Mouse (Mus musculus) G1E-ER4 (cell line): ENCODE results near the gene Inpp5a. TPM values are rescaled to one million over a fixed set of nuclear protein-coding genes. Genes with fewer than 3 reads are reported as not detected.

Experiments used
- GATA1 ChIP-seq: IDR thresholded peaks from one replicate; pipeline ENCODE4 v1.8.0; 2012; ENCODE audit warnings: low read length, inconsistent platforms
- polyA plus RNA-seq: library from polyadenylated mRNA; stranded (reverse); fragments of >175 nt; gene quantifications from 2 replicates; pipeline ENCODE4 v1.2.3, GENCODE M21; 2012

Inpp5a gene
- polyA plus RNA-seq = not detected in 2 replicates

DNA sequence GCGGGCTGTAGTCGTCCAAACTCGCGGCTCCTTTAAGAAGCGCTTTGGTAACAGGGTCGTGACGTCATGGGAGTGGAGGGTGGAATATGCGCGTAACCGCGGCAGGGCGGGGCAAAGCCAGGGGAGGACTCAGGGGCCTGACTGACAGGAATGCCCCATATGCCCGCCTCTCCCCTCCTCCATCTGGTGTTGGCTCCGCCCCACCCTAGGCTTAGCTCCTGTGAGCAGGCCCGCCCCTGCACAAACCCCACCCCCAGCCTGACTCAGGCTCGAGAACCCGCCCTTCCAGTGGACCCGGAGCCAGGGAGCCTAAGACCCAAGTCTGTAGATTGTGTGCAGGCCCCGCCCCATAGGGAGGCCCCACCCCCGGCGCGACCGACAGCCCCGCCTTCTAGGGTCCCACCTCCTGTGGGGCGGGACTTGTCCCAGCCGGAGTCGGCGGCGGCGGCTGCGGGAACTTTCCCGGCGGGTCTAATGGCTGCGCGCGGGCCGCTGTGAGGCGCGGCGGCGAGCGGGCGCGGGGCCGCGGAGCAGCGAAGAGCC lies at the start of gene Inpp5a:
TSS of gene Inpp5a (plus strand) at position 440 of the 543 bp plus-strand sequence.
- no peak for TF ChIP-seq GATA1

- no peak for TF ChIP-seq GATA1
These were observed 49.7 kb upstream of the Inpp5a start for GRCm38 (mm10) chr7:139339184-139339583.

- no peak for TF ChIP-seq GATA1
These were observed 47.8 kb upstream of the Inpp5a start for GRCm38 (mm10) chr7:139341020-139341660.

DNA sequence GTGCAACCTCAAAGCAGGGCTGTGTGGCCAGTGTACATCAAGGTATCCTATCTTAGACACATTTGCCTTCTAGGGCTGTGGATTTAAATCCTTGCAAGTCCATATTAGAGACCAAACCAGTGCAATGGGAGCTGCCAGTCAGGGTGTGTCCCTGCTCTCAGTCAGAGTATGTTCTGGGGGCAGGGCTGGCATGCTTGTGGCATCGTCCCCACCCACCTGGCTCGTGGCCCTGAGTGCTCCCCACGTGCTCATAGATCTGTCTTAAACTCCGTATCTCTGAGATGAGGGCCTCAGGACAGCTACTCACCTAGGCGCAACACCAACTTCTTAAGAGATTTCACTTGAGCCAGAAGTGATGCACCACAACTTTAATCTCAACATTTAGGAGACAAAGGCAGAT lies 46.1 kb upstream of the Inpp5a start:
- no peak for TF ChIP-seq GATA1

- TF ChIP-seq GATA1 = no peak
These were observed 41.9 kb upstream of the Inpp5a start for GRCm38 (mm10) chr7:139347051-139347450.

DNA sequence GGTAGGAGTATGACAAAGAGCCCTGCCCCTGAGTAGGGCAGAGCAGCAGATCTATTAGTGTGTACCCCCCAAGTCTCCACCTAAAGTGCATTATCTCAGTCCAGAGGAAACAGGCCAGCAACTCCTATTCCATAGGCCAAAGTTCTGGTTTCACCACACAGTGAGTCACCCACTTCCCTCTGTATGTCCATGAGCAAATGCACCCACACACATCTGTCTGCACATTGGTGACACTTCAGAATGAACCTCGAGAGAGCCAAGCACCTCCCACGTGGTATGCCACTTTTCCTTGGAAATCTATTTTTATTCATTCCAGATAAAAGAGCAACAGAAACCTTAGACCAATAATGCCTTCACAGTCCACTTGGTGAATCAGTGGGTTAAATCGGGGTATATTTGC lies 38.3 kb upstream of the Inpp5a start:
- TF ChIP-seq GATA1 = no peak

- TF ChIP-seq GATA1 = no peak
These were observed 34.4 kb upstream of the Inpp5a start for GRCm38 (mm10) chr7:139354370-139355139.

DNA sequence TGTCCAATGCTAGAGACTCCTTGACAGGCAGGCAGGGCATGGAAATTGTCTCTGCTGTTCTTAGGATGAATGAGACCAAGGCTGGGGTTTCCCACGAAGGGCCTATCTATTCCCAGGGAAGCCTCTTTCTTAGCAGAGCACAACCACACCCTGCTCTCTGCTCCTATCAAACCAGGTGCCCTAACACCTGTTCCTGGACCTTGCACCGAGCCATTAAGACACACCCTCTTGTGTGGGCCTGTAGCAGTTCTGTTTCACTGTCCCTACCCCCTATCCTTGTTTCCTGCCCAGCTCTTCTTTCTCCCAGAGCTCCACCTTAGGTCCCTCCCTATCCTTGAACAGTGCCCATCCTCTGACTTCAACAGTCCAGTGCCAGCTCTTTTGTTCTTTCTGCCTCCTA lies 31.9 kb upstream of the Inpp5a start:
- TF ChIP-seq GATA1 = no peak

- TF ChIP-seq GATA1 = no peak
These were observed 29.0 kb upstream of the Inpp5a start for GRCm38 (mm10) chr7:139359906-139360305.

DNA sequence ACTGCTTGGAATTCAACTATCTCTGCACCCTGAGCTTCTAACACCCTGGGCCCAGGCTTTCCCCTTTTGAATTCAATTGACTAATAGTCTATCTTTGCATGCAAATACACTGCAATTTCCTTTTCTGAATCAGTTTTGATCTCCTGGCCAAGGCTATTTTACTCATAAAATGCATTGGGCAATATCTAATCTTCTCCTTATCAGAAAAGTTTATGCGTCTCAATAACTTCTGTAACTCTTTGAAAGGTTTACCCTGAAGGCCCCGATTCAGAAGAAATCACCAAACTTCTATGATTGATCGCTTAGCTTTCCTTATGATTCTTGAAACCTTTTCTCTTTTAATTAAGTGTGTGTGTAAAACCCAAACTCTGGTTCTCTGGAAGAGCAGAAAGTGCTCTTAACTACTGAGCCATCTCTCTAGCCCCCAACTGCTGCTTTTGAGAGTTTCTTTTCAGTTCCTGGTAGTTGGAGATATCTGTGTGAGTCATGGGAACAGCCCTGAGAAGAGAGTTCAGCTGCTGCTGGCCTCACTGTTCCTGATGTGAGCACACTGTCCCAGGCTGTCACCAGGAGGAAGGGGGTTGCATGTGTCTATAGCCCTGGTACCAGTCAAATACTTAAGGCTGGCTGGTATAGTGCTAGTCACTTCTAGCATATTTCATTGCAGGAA lies 27.9 kb upstream of the Inpp5a start:
- no peak for TF ChIP-seq GATA1

- no peak for TF ChIP-seq GATA1
These were observed 27.1 kb upstream of the Inpp5a start for GRCm38 (mm10) chr7:139361799-139362198.

GRCm38 (mm10) chr7:139362514-139362913 lies 26.4 kb upstream of the Inpp5a start:
- no peak for TF ChIP-seq GATA1

DNA sequence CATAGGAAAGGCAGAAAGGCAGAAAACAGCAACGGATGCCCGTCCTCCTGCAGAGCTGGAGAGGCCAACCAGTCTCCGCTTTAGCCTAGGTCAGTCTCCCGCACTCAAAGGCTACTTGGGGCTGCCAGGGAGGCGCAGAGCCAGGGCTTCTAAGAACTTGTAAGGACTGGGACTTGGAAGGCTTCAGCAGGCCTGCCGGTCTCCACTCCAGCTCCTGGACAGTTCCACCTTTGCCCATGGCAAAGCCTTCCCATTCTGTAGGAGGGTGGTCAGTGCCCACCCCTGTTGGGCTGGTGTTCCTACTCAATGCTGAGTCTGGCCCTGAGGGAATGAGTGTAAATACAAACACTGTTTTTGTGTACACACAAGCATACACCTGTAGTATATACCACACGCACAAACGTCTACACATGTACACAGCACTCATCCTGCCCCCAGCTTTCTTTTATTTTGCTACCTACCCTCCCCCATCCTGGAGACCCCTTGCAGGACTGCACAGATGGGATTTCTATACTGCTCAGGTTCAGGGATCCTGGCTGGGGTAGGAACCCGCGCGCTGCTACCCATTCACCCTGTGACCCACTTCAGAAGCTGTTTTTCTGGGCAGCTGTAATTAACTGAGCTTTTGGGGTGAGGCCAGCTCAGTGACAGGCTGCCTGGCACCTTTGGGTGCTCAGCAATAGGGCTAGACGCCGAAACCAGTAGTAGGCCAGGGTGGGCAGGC lies 25.5 kb upstream of the Inpp5a start:
- TF ChIP-seq GATA1 = no peak

DNA sequence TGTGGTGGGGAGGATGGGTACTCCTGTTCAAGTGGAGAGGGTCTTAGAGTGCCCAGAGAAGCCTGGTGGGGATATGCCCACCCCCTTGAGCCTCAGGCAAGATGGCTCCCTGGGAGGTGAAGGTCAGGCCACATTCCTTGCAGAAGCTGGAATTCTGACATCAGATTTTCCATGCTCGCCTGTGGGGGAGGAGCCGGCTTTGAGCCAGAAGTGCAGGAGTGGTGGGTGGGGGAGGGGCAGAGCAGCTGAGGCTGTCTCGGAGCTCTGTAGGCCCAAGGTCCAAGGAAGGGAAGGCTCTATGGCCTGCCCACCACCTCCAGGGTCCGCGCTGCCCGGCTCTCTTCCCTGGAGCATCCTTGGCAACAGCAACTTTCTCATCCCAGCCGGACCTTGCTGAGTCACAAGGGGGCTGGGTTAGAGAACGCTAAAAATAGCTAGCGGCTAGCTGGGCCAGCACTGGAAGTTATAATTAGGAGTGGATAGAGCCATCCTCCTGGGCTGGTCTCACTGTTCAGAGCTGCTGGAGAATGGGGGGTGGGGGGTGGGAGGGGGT lies 24.8 kb upstream of the Inpp5a start:
- no peak for TF ChIP-seq GATA1
